Mouse (Mus musculus) liver, embryonic 14.5 days (tissue): ENCODE measurements around the gene Man1c1. TPM values are rescaled to one million over a fixed set of nuclear protein-coding genes. Genes with fewer than 3 reads are reported as not detected.

ENCODE experiments used
- ATAC-seq: fragments of 200-750 bp; cut with Nextera tagmentation; 2 replicates; pipeline ENCODE4 v1.8.0; 2017; ENCODE audit warnings: moderate number of reproducible peaks, mild to moderate bottlenecking, moderate library complexity; ENCODE audit not compliant: insufficient read depth
- DNase-seq, 3 experiments: peaks; one replicate each; pipeline ENCODE4 v3.0.0-alpha.2; 2012 to 2013; ENCODE audit warnings: low read depth in 3 of 3, low spot score in 3 of 3
- H3K27ac ChIP-seq: fragments of 300-500 bp; sonication (generic); 2 replicates; pipeline ENCODE4 v1.5.1; 2014; ENCODE audit warnings: moderate library complexity, mild to moderate bottlenecking, control low read depth, inconsistent platforms
- H3K27me3 ChIP-seq: fragments of 300-500 bp; sonication (generic); 2 replicates; pipeline ENCODE4 v1.6.1; 2014; ENCODE audit warnings: mild to moderate bottlenecking, low read length, moderate library complexity; ENCODE audit not compliant: control insufficient read depth, insufficient read depth
- H3K36me3 ChIP-seq: fragments of 300-500 bp; sonication (generic); replicated peaks from 2 replicates; pipeline ENCODE4 v1.6.1; 2014; ENCODE audit warnings: low read depth; ENCODE audit not compliant: control insufficient read depth, insufficient read depth
- H3K4me1 ChIP-seq, 2 experiments: fragments of 200-500 bp in 1 of 2; fragments of 300-500 bp in 1 of 2; sonication (generic) in 1 of 2; replicated peaks; 2 replicates each; pipeline ENCODE4 v1.6.1; 2012 to 2014; ENCODE audit warnings: antibody characterized with exemption in 1 of 2, inconsistent platforms in 1 of 2, low read length in 1 of 2; ENCODE audit not compliant: control insufficient read depth in 2 of 2, insufficient read depth in 2 of 2
- H3K4me2 ChIP-seq: fragments of 300-500 bp; sonication (generic); 2 replicates; pipeline ENCODE4 v1.6.1; 2014; ENCODE audit warnings: low read depth, mild to moderate bottlenecking, control low read depth, moderate library complexity
- H3K4me3 ChIP-seq, 2 experiments: fragments of 200-500 bp in 1 of 2; fragments of 300-500 bp in 1 of 2; sonication (generic) in 1 of 2; 2 replicates each; pipeline ENCODE4 v1.5.1; 2012 to 2014; ENCODE audit warnings: low read depth in 2 of 2, low read length in 2 of 2, mild to moderate bottlenecking in 2 of 2, control low read depth in 1 of 2, inconsistent platforms in 1 of 2, moderate library complexity in 1 of 2; ENCODE audit not compliant: insufficient read depth in 1 of 2
- H3K9ac ChIP-seq: fragments of 300-500 bp; sonication (generic); replicated peaks from 2 replicates; pipeline ENCODE4 v1.6.1; 2014; ENCODE audit warnings: mild to moderate bottlenecking, control low read depth, moderate library complexity
- H3K9me3 ChIP-seq: fragments of 300-500 bp; sonication (generic); 2 replicates; pipeline ENCODE4 v1.6.1; 2016; ENCODE audit warnings: low read length, mixed read lengths; ENCODE audit not compliant: control insufficient read depth
- CTCF ChIP-seq: IDR thresholded peaks from 2 replicates; pipeline ENCODE4 v1.5.1; 2016; ENCODE audit warnings: antibody characterized with exemption, low read depth, control low read depth
- EP300 ChIP-seq: IDR thresholded peaks from 2 replicates; pipeline ENCODE4 v1.6.1; 2016; ENCODE audit warnings: antibody characterized with exemption, low read depth
- WGBS: fragments of 180-500 bp; shearing (Covaris S2); extraction: QIAGEN DNeasy Blood & Tissue Kit; methylation state at CpG from one replicate; pipeline ENCODE4 v1.1.7; 2014; ENCODE audit not compliant: insufficient replicate concordance; 5-methylcytosine and 5-hydroxymethylcytosine counted together
- polyA plus RNA-seq, 2 experiments: library from polyadenylated mRNA; depleted of rRNA in 1 of 2; stranded (reverse) in 1 of 2; unstranded in 1 of 2; fragments of >200 nt; fragmentation: Nextera tagmentation in 1 of 2; extraction: Ambion mirVana in 1 of 2; gene quantifications; 2 replicates each; pipeline versions ENCODE4 v1.2.1 to v1.2.3; 2012 to 2014

Gene Man1c1
- polyA plus RNA-seq, 2 experiments, result 1.2 to 1.9 TPM

- peaks cover 9% of the 10 kb centered on the region for H3K36me3 ChIP-seq
- no peaks in the 10 kb centered on the region for H3K9me3 ChIP-seq
- peaks cover 21% of the 10 kb centered on the region in 2 experiments for H3K4me1 ChIP-seq
- no peaks in the 10 kb centered on the region for H3K27me3 ChIP-seq
- no peak for TF ChIP-seq CTCF
- no peak for TF ChIP-seq EP300
- no peak overlapping the region for H3K27ac ChIP-seq
- WGBS, result 76% methylated on average over 4 of the region's 4 CpGs
- H3K9ac ChIP-seq, result peak overlapping the region; percentile 70
- H3K4me3 ChIP-seq, result peak overlapping the region in 1 of 2 experiments; percentile 86; a peak in 1 of 4 replicates
- ATAC-seq (no peak), DNase-seq (no peak)
- peak overlapping the region; percentile 81 for H3K4me2 ChIP-seq
Measured at GRCm38 (mm10) chr4:134533421-134533820, 170.7 kb downstream of the Man1c1 start.

GRCm38 (mm10) chr4:134532928-134533327 lies 171.2 kb downstream of the Man1c1 start:
- no peak for ATAC-seq
- no peak overlapping the region for H3K27ac ChIP-seq

GRCm38 (mm10) chr4:134526220-134526619 lies 177.9 kb downstream of the Man1c1 start:
- Histone ChIP-seq H3K27me3 (no peaks in the 10 kb centered on the region), H3K9ac (no peak overlapping the region), H3K4me2 (no peak overlapping the region), H3K9me3 (no peaks in the 10 kb centered on the region), H3K36me3 (peaks cover 72% of the 10 kb centered on the region), H3K4me3 (no peak overlapping the region), H3K27ac (no peak overlapping the region), H3K4me1 (no peaks in the 10 kb centered on the region)
- TF ChIP-seq EP300 (no peak), CTCF (no peak)
- ATAC-seq, result no peak
- 47% methylated on average over 5 of the region's 5 CpGs for WGBS
- DNase-seq, result no peak

More at GRCm38 (mm10) chr4:134532928-134533327, 171.2 kb downstream of the Man1c1 start:
- WGBS, result 60% methylated on average over 4 of the region's 4 CpGs
- H3K4me3 ChIP-seq, result no peak overlapping the region
- peaks cover 21% of the 10 kb centered on the region in 2 experiments for H3K4me1 ChIP-seq
- no peak overlapping the region for H3K9ac ChIP-seq
- no peak overlapping the region; the same call in 1 of the 2 replicates for H3K4me2 ChIP-seq
- no peak for DNase-seq
- H3K9me3 ChIP-seq, result no peaks in the 10 kb centered on the region
- no peak for TF ChIP-seq EP300
- no peak for TF ChIP-seq CTCF
- peaks cover 14% of the 10 kb centered on the region for H3K36me3 ChIP-seq
- H3K27me3 ChIP-seq, result no peaks in the 10 kb centered on the region

- Histone ChIP-seq H3K27me3 (no peaks in the 10 kb centered on the region), H3K27ac (no peak overlapping the region), H3K4me1 (no peaks in the 10 kb centered on the region), H3K9ac (no peak overlapping the region), H3K9me3 (no peaks in the 10 kb centered on the region), H3K36me3 (peaks cover 76% of the 10 kb centered on the region), H3K4me2 (no peak overlapping the region), H3K4me3 (no peak overlapping the region)
- no peak for DNase-seq
- 53% methylated on average over 5 of the region's 5 CpGs for WGBS
- no peak for ATAC-seq
- TF ChIP-seq EP300 (no peak), CTCF (no peak)
Measured at GRCm38 (mm10) chr4:134525806-134526205, 178.3 kb downstream of the Man1c1 start.

- no peak for DNase-seq
- no peak for TF ChIP-seq EP300
- TF ChIP-seq CTCF, result no peak
- Histone ChIP-seq H3K27me3 (no peaks in the 10 kb centered on the region), H3K4me1 (no peaks in the 10 kb centered on the region), H3K9me3 (no peaks in the 10 kb centered on the region), H3K4me2 (no peak overlapping the region), H3K9ac (no peak overlapping the region), H3K4me3 (no peak overlapping the region), H3K36me3 (peaks cover 80% of the 10 kb centered on the region), H3K27ac (no peak overlapping the region)
- no peak for ATAC-seq
- 73% methylated on average over 4 of the region's 4 CpGs for WGBS
Measured at GRCm38 (mm10) chr4:134523447-134523846, 180.6 kb downstream of the Man1c1 start.
